Mouse (Mus musculus): ENCODE results near the gene Nedd8. TPM values are rescaled to one million over a fixed set of nuclear protein-coding genes. Genes with fewer than 3 reads are reported as not detected.

The Nedd8 gene
- polyA plus RNA-seq, 1 experiment from 2014 or later: 548 TPM

Other genes starting within 250 kb of the Nedd8 start
- 81.2 and 83.4 TPM in 2 replicates for gene Dhrs4, start 193.4 kb downstream of the Nedd8 start, polyA plus RNA-seq (2015; fragmentation: Nextera tagmentation; extraction: Ambion mirVana)
- gene Carmil3, start 181.5 kb downstream of the Nedd8 start, polyA plus RNA-seq (2015; fragmentation: Nextera tagmentation; extraction: Ambion mirVana): 2.4 and 3.7 TPM in 2 replicates
- gene Cpne6, start 161.7 kb downstream of the Nedd8 start, polyA plus RNA-seq (2015; fragmentation: Nextera tagmentation; extraction: Ambion mirVana): 1.1 and 1.6 TPM in 2 replicates
- gene Nrl, start 147.1 kb downstream of the Nedd8 start, polyA plus RNA-seq (2015; fragmentation: Nextera tagmentation; extraction: Ambion mirVana): not detected in 2 replicates
- gene Pck2, start 131.9 kb downstream of the Nedd8 start, polyA plus RNA-seq (2015; fragmentation: Nextera tagmentation; extraction: Ambion mirVana): 38.3 and 48.2 TPM in 2 replicates
- gene Dcaf11, start 112.1 kb downstream of the Nedd8 start, polyA plus RNA-seq (2015; fragmentation: Nextera tagmentation; extraction: Ambion mirVana): 59.3 and 61.7 TPM in 2 replicates
- gene A730061H03Rik, start 111.7 kb downstream of the Nedd8 start, polyA plus RNA-seq (2015; fragmentation: Nextera tagmentation; extraction: Ambion mirVana): 1.6 and 3.0 TPM in 2 replicates
- 24.8 and 29.7 TPM in 2 replicates for gene Fitm1, start 96.5 kb downstream of the Nedd8 start, polyA plus RNA-seq (2015; fragmentation: Nextera tagmentation; extraction: Ambion mirVana)
- 129 and 134 TPM in 2 replicates for gene Psme1, start 94.0 kb downstream of the Nedd8 start, polyA plus RNA-seq (2015; fragmentation: Nextera tagmentation; extraction: Ambion mirVana)
- gene Emc9, start 86.8 kb downstream of the Nedd8 start, polyA plus RNA-seq (2015; fragmentation: Nextera tagmentation; extraction: Ambion mirVana): 9.7 and 11.6 TPM in 2 replicates
- 238 and 259 TPM in 2 replicates for gene Psme2, start 81.0 kb downstream of the Nedd8 start, polyA plus RNA-seq (2015; fragmentation: Nextera tagmentation; extraction: Ambion mirVana)
- gene Rnf31, start 80.4 kb downstream of the Nedd8 start, polyA plus RNA-seq (2015; fragmentation: Nextera tagmentation; extraction: Ambion mirVana): 17.9 and 18.1 TPM in 2 replicates
- gene Irf9, start 68.6 kb downstream of the Nedd8 start, polyA plus RNA-seq (2015; fragmentation: Nextera tagmentation; extraction: Ambion mirVana): 12.8 and 17.3 TPM in 2 replicates
- gene Rec8, start 54.1 kb downstream of the Nedd8 start, polyA plus RNA-seq (2015; fragmentation: Nextera tagmentation; extraction: Ambion mirVana): 2.3 and 2.9 TPM in 2 replicates
- 122 and 129 TPM in 2 replicates for gene Ipo4, start 36.2 kb downstream of the Nedd8 start, polyA plus RNA-seq (2015; fragmentation: Nextera tagmentation; extraction: Ambion mirVana)
- 0.75 and 1.4 TPM in 2 replicates for gene Gm49378, start 34.2 kb downstream of the Nedd8 start, polyA plus RNA-seq (2015; fragmentation: Nextera tagmentation; extraction: Ambion mirVana)
- 114 and 118 TPM in 2 replicates for gene Tm9sf1, start 28.3 kb downstream of the Nedd8 start, polyA plus RNA-seq (2015; fragmentation: Nextera tagmentation; extraction: Ambion mirVana)
- gene Tssk4, start 21.9 kb downstream of the Nedd8 start, polyA plus RNA-seq (2015; fragmentation: Nextera tagmentation; extraction: Ambion mirVana): 0.61 and 1.2 TPM in 2 replicates
- 57.4 and 57.9 TPM in 2 replicates for gene Mdp1, start 11.6 kb downstream of the Nedd8 start, polyA plus RNA-seq (2015; fragmentation: Nextera tagmentation; extraction: Ambion mirVana)
- 68.1 and 68.6 TPM in 2 replicates for gene Gmpr2, start 183 bp downstream of the Nedd8 start, polyA plus RNA-seq (2015; fragmentation: Nextera tagmentation; extraction: Ambion mirVana)
- gene Tinf2, start 9.7 kb upstream of the Nedd8 start, polyA plus RNA-seq (2015; fragmentation: Nextera tagmentation; extraction: Ambion mirVana): 34.0 and 38.0 TPM in 2 replicates
- 27.3 and 28.0 TPM in 2 replicates for gene Tgm1, start 41.8 kb upstream of the Nedd8 start, polyA plus RNA-seq (2015; fragmentation: Nextera tagmentation; extraction: Ambion mirVana)
- 30.3 and 33.8 TPM in 2 replicates for gene Rabggta, start 50.1 kb upstream of the Nedd8 start, polyA plus RNA-seq (2015; fragmentation: Nextera tagmentation; extraction: Ambion mirVana)
- gene Dhrs1, start 73.6 kb upstream of the Nedd8 start, polyA plus RNA-seq (2015; fragmentation: Nextera tagmentation; extraction: Ambion mirVana): 87.3 and 90.0 TPM in 2 replicates
- 37.3 and 39.0 TPM in 2 replicates for gene Nop9, start 73.6 kb upstream of the Nedd8 start, polyA plus RNA-seq (2015; fragmentation: Nextera tagmentation; extraction: Ambion mirVana)
- 0.47 and 0.60 TPM in 2 replicates for gene Cideb, start 86.3 kb upstream of the Nedd8 start, polyA plus RNA-seq (2015; fragmentation: Nextera tagmentation; extraction: Ambion mirVana)
- 0.95 and 1.4 TPM in 2 replicates for gene Ltb4r2, start 89.3 kb upstream of the Nedd8 start, polyA plus RNA-seq (2015; fragmentation: Nextera tagmentation; extraction: Ambion mirVana)
- 1.8 and 2.1 TPM in 2 replicates for gene Ltb4r1, start 93.8 kb upstream of the Nedd8 start, polyA plus RNA-seq (2015; fragmentation: Nextera tagmentation; extraction: Ambion mirVana)
- gene Adcy4, start 112.0 kb upstream of the Nedd8 start, polyA plus RNA-seq (2015; fragmentation: Nextera tagmentation; extraction: Ambion mirVana): 17.4 and 22.2 TPM in 2 replicates
- gene Ripk3, start 116.7 kb upstream of the Nedd8 start, polyA plus RNA-seq (2015; fragmentation: Nextera tagmentation; extraction: Ambion mirVana): 34.5 and 41.3 TPM in 2 replicates
- gene Nfatc4, start 151.0 kb upstream of the Nedd8 start, polyA plus RNA-seq (2015; fragmentation: Nextera tagmentation; extraction: Ambion mirVana): 106 and 115 TPM in 2 replicates
- gene Nynrin, start 181.9 kb upstream of the Nedd8 start, polyA plus RNA-seq (2015; fragmentation: Nextera tagmentation; extraction: Ambion mirVana): 20.8 and 25.0 TPM in 2 replicates
- 0.33 and 0.35 TPM in 2 replicates for gene Cbln3, start 212.3 kb upstream of the Nedd8 start, polyA plus RNA-seq (2015; fragmentation: Nextera tagmentation; extraction: Ambion mirVana)
- 18.8 and 19.9 TPM in 2 replicates for gene Khnyn, start 212.8 kb upstream of the Nedd8 start, polyA plus RNA-seq (2015; fragmentation: Nextera tagmentation; extraction: Ambion mirVana)
- gene Sdr39u1, start 228.2 kb upstream of the Nedd8 start, polyA plus RNA-seq (2015; fragmentation: Nextera tagmentation; extraction: Ambion mirVana): 73.9 and 79.1 TPM in 2 replicates